Mouse (Mus musculus) embryonic facial prominence, embryonic 14.5 days (tissue): ENCODE data around the gene Gm10300. TPM values are rescaled to one million over a fixed set of nuclear protein-coding genes. Genes with fewer than 3 reads are reported as not detected.

ENCODE experiments used
- ATAC-seq: fragments of 200-750 bp; cut with Nextera tagmentation; 2 replicates; pipeline ENCODE4 v1.8.0; 2017; ENCODE audit warnings: low read depth, moderate number of reproducible peaks, moderate TSS enrichment
- DNase-seq: peaks from one replicate; pipeline ENCODE4 v3.0.0-alpha.2; 2015; ENCODE audit warnings: low spot score
- H3K27ac ChIP-seq: fragments of 300-500 bp; sonication (generic); replicated peaks from 2 replicates; pipeline ENCODE4 v1.5.1; 2014; ENCODE audit warnings: low read depth, mild to moderate bottlenecking, low read length, moderate library complexity
- H3K27me3 ChIP-seq: fragments of 300-500 bp; sonication (generic); replicated peaks from 2 replicates; pipeline ENCODE4 v1.6.1; 2014; ENCODE audit warnings: low read length; ENCODE audit not compliant: control insufficient read depth, insufficient read depth
- H3K36me3 ChIP-seq: fragments of 300-500 bp; sonication (generic); 2 replicates; pipeline ENCODE4 v1.6.1; 2014; ENCODE audit warnings: low read length, mixed read lengths; ENCODE audit not compliant: control insufficient read depth, insufficient read depth
- H3K4me1 ChIP-seq: fragments of 300-500 bp; sonication (generic); 2 replicates; pipeline ENCODE4 v1.6.1; 2014; ENCODE audit warnings: antibody characterized with exemption, low read length; ENCODE audit not compliant: control insufficient read depth, insufficient read depth
- H3K4me2 ChIP-seq: fragments of 300-500 bp; sonication (generic); 2 replicates; pipeline ENCODE4 v1.6.1; 2014; ENCODE audit warnings: low read depth, mild to moderate bottlenecking, low read length, moderate library complexity, mixed read lengths
- H3K4me3 ChIP-seq: fragments of 300-500 bp; sonication (generic); 2 replicates; pipeline ENCODE4 v1.5.1; 2014; ENCODE audit warnings: low read depth, mild to moderate bottlenecking, low read length
- H3K9ac ChIP-seq: fragments of 300-500 bp; sonication (generic); 2 replicates; pipeline ENCODE4 v1.6.1; 2014; ENCODE audit warnings: low read depth, mild to moderate bottlenecking, low read length, moderate library complexity, mixed read lengths
- H3K9me3 ChIP-seq: fragments of 300-500 bp; sonication (generic); 2 replicates; pipeline ENCODE4 v1.6.1; 2016; ENCODE audit warnings: low read length; ENCODE audit not compliant: control insufficient read depth
- WGBS: fragments of 180-500 bp; shearing (Covaris S2); extraction: QIAGEN DNeasy Blood & Tissue Kit; methylation state at CpG from one replicate; pipeline ENCODE4 v1.1.7; 2014; 5-methylcytosine and 5-hydroxymethylcytosine counted together
- polyA plus RNA-seq: library from polyadenylated mRNA; unstranded; fragments of >200 nt; fragmentation: Nextera tagmentation; extraction: Ambion mirVana; gene quantifications from 2 replicates; pipeline ENCODE4 v1.2.1, GENCODE M21; 2014

Gm10300 gene
- polyA plus RNA-seq, 1 experiment from 2014 or later: 0.07 TPM

- H3K4me2 ChIP-seq: no peak overlapping the region
- no peaks in the 10 kb centered on the region for H3K27me3 ChIP-seq
- no peak for DNase-seq
- ATAC-seq: no peak
- no peak overlapping the region for H3K4me3 ChIP-seq
- no peaks in the 10 kb centered on the region for H3K4me1 ChIP-seq
- no peaks in the 10 kb centered on the region for H3K9me3 ChIP-seq
- no peak overlapping the region for H3K27ac ChIP-seq
- no peaks in the 10 kb centered on the region for H3K36me3 ChIP-seq
- WGBS: 85% methylated on average over 7 of the region's 7 CpGs
- no peak overlapping the region for H3K9ac ChIP-seq
These were observed 10.6 kb downstream of the Gm10300 start for GRCm38 (mm10) chr4:132085114-132085513.

DNA sequence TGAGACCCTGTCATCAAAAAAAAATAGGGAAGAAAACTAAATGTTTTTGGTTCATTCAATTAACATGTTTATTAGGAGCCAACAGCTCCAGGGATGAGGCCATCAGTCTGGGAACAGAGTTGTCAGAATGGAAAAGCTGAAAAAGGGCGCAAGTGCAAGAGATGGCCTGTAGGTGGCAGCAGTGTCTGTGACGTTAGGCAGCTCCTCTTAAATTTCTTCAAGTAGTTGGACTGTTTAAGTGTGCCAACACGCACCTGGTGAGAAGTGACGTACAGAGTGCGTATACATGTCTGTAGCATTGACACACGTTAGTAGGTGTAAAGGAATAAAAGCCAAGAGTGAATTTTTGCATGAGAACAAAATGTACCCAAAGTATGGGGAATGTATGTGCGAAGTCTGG, 14.4 kb downstream of the Gm10300 start:
- ATAC-seq (no peak), DNase-seq (peak; percentile 79)
- Histone ChIP-seq H3K36me3 (no peaks in the 10 kb centered on the region), H3K4me3 (no peak overlapping the region), H3K4me2 (no peak overlapping the region), H3K27me3 (no peaks in the 10 kb centered on the region), H3K9me3 (no peaks in the 10 kb centered on the region), H3K9ac (no peak overlapping the region), H3K4me1 (no peaks in the 10 kb centered on the region), H3K27ac (no peak overlapping the region)
- 15% methylated on average over 7 of the region's 7 CpGs for WGBS

GRCm38 (mm10) chr4:132093136-132093535, 18.6 kb downstream of the Gm10300 start:
- Histone ChIP-seq H3K4me1 (no peaks in the 10 kb centered on the region), H3K4me3 (no peak overlapping the region), H3K27ac (no peak overlapping the region), H3K9me3 (no peaks in the 10 kb centered on the region), H3K4me2 (no peak overlapping the region), H3K36me3 (no peaks in the 10 kb centered on the region), H3K9ac (no peak overlapping the region), H3K27me3 (no peaks in the 10 kb centered on the region)
- DNase-seq: no peak
- 73% methylated on average over 6 of the region's 6 CpGs for WGBS
- no peak for ATAC-seq

DNA sequence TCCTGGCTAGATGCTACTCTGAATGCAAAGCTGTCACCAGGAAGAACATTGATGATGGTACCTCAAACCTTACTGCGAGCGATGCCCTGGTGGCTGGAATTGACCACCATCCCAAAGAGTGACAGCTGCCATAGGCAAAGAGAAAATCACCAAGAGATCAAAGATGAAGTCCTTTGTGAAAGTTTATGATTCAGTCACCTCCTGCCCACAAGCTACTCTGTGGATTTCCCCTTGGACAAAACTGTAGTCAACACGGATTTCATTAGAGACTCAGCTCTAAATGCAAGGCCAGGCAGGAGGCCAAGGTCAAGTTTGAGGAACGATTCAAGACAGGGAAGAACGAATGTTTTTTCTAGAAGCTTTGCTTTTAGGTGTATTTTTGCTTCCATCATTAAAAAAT, 19.4 kb downstream of the Gm10300 start:
- Histone ChIP-seq H3K4me2 (no peak overlapping the region), H3K27ac (no peak overlapping the region), H3K4me3 (no peak overlapping the region), H3K9me3 (no peaks in the 10 kb centered on the region), H3K4me1 (no peaks in the 10 kb centered on the region), H3K36me3 (no peaks in the 10 kb centered on the region), H3K27me3 (no peaks in the 10 kb centered on the region), H3K9ac (no peak overlapping the region)
- DNase-seq (no peak), ATAC-seq (no peak)
- 86% methylated on average over 5 of the region's 5 CpGs for WGBS

- Histone ChIP-seq H3K9ac (no peak overlapping the region), H3K9me3 (no peaks in the 10 kb centered on the region), H3K4me1 (no peaks in the 10 kb centered on the region), H3K27ac (no peak overlapping the region), H3K27me3 (no peaks in the 10 kb centered on the region), H3K4me2 (no peak overlapping the region), H3K36me3 (no peaks in the 10 kb centered on the region), H3K4me3 (no peak overlapping the region)
- ATAC-seq (no peak), DNase-seq (no peak)
- 76% methylated on average over 7 of the region's 7 CpGs for WGBS
These were observed 20.5 kb downstream of the Gm10300 start for GRCm38 (mm10) chr4:132095043-132095442.

- no peaks in the 10 kb centered on the region for H3K27me3 ChIP-seq
- 63% methylated on average over 5 of the region's 5 CpGs for WGBS
- no peak overlapping the region for H3K4me3 ChIP-seq
- ATAC-seq (no peak), DNase-seq (no peak)
- H3K4me2 ChIP-seq: no peak overlapping the region
- no peaks in the 10 kb centered on the region for H3K9me3 ChIP-seq
- H3K36me3 ChIP-seq: no peaks in the 10 kb centered on the region
- H3K4me1 ChIP-seq: no peaks in the 10 kb centered on the region
- H3K27ac ChIP-seq: no peak overlapping the region
- no peak overlapping the region for H3K9ac ChIP-seq
These were observed 25.1 kb downstream of the Gm10300 start for GRCm38 (mm10) chr4:132099548-132099947.

- no peaks in the 10 kb centered on the region for H3K4me1 ChIP-seq
- no peaks in the 10 kb centered on the region for H3K27me3 ChIP-seq
- DNase-seq (peak; percentile 20), ATAC-seq (no peak)
- H3K9ac ChIP-seq: no peak overlapping the region
- H3K4me2 ChIP-seq: no peak overlapping the region
- H3K4me3 ChIP-seq: no peak overlapping the region
- no peaks in the 10 kb centered on the region for H3K9me3 ChIP-seq
- no peak overlapping the region for H3K27ac ChIP-seq
- 35% methylated on average over 3 of the region's 3 CpGs for WGBS
- no peaks in the 10 kb centered on the region for H3K36me3 ChIP-seq
These were observed 26.7 kb downstream of the Gm10300 start for GRCm38 (mm10) chr4:132101152-132101551.

DNA sequence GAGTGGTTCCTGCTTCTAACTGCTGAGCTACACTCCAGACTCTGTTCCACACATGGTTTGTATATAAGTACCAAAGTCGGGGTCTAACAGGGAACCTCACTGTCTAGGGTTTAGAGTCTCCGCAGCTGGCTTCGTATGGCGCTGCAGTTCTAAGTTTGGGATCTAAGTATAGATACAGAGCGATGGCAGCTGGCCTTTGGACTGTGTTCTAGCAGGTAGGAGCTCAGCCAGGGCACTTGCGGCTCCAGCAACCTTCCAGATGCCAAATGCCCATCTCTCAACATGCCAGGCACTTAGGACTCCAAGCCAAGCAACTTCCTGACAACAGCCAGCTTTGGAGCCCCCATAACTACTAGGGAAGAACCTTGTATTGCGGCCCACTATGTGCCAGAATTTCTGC, 33.7 kb downstream of the Gm10300 start:
- no peak for DNase-seq
- H3K9me3 ChIP-seq: no peaks in the 10 kb centered on the region
- no peak overlapping the region for H3K27ac ChIP-seq
- H3K4me2 ChIP-seq: no peak overlapping the region
- no peaks in the 10 kb centered on the region for H3K4me1 ChIP-seq
- H3K4me3 ChIP-seq: no peak overlapping the region
- peaks cover 4% of the 10 kb centered on the region; the same call in 1 of the 2 replicates for H3K27me3 ChIP-seq
- H3K9ac ChIP-seq: no peak overlapping the region
- H3K36me3 ChIP-seq: no peaks in the 10 kb centered on the region
- 94% methylated on average over 7 of the region's 7 CpGs for WGBS
- ATAC-seq: no peak

DNA sequence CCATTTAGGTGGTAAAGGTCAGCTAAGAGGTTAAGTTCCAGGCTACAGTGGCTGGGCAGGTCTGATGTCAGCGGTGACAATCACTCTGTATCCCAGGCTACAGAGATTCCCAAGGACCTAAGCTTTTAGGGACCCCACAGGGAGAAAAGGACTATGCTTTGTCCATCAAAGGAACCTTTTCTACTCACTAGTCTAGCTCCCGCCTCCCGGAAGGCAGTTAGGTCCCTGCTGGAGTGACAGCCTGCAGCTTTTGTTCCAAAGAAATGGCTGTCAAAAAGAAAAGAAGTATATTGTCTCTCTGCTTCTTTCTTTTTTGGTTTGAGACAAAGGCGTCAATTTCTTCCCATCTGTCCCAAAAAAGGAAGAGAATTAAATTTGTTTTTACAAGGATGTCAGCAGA, 36.7 kb downstream of the Gm10300 start:
- DNase-seq: no peak
- no peak overlapping the region for H3K4me2 ChIP-seq
- H3K27me3 ChIP-seq: peaks cover 11% of the 10 kb centered on the region; the same call in 1 of the 2 replicates
- 41% methylated on average over 4 of the region's 4 CpGs for WGBS
- H3K9me3 ChIP-seq: no peaks in the 10 kb centered on the region
- no peak for ATAC-seq
- H3K27ac ChIP-seq: no peak overlapping the region
- no peaks in the 10 kb centered on the region for H3K36me3 ChIP-seq
- no peak overlapping the region for H3K4me3 ChIP-seq
- H3K9ac ChIP-seq: no peak overlapping the region
- H3K4me1 ChIP-seq: no peaks in the 10 kb centered on the region
